Mouse (Mus musculus): ENCODE measurements around the gene Ide. TPM values are rescaled to one million over a fixed set of nuclear protein-coding genes. Genes with fewer than 3 reads are reported as not detected.

The Ide gene
- polyA plus RNA-seq, 1 experiment from 2014 or later: 49.3 TPM

- H3K4me2 ChIP-seq (ENCODE audit: low read depth, low read length): no peak overlapping the region
- no peak overlapping the region for H3K4me3 ChIP-seq (ENCODE audit: low read depth, low read length)
- H3K9me3 ChIP-seq (ENCODE audit: control insufficient read depth, low read length): no peaks in the 10 kb centered on the region
- no peak for ATAC-seq (ENCODE audit: low read depth)
- no peaks in the 10 kb centered on the region for H3K4me1 ChIP-seq (ENCODE audit: control insufficient read depth, insufficient read depth, low read length)
- no peaks in the 10 kb centered on the region for H3K36me3 ChIP-seq (ENCODE audit: control insufficient read depth, insufficient read depth, low read length)
- H3K27ac ChIP-seq (ENCODE audit: low read depth, low read length): no peak overlapping the region
- no peak overlapping the region for H3K9ac ChIP-seq (replicated peaks; ENCODE audit: low read depth, low read length)
- no peaks in the 10 kb centered on the region for H3K27me3 ChIP-seq (ENCODE audit: control insufficient read depth, insufficient read depth, low read length)
- 73% methylated on average over 4 of the region's 4 CpGs for WGBS
These were observed 33.6 kb downstream of the Ide start for GRCm38 (mm10) chr19:37304006-37304405.

GRCm38 (mm10) chr19:37301733-37302132, 35.9 kb downstream of the Ide start:
- WGBS: 86% methylated on average over 3 of the region's 3 CpGs
- ATAC-seq (ENCODE audit: low read depth): no peak
- Histone ChIP-seq H3K27me3 (ENCODE audit: control insufficient read depth, insufficient read depth, low read length) (no peaks in the 10 kb centered on the region), H3K9me3 (ENCODE audit: control insufficient read depth, low read length) (no peaks in the 10 kb centered on the region), H3K4me1 (ENCODE audit: control insufficient read depth, insufficient read depth, low read length) (no peaks in the 10 kb centered on the region), H3K9ac (replicated peaks; ENCODE audit: low read depth, low read length) (no peak overlapping the region), H3K36me3 (ENCODE audit: control insufficient read depth, insufficient read depth, low read length) (no peaks in the 10 kb centered on the region), H3K4me2 (ENCODE audit: low read depth, low read length) (no peak overlapping the region), H3K27ac (ENCODE audit: low read depth, low read length) (no peak overlapping the region), H3K4me3 (ENCODE audit: low read depth, low read length) (no peak overlapping the region)

DNA sequence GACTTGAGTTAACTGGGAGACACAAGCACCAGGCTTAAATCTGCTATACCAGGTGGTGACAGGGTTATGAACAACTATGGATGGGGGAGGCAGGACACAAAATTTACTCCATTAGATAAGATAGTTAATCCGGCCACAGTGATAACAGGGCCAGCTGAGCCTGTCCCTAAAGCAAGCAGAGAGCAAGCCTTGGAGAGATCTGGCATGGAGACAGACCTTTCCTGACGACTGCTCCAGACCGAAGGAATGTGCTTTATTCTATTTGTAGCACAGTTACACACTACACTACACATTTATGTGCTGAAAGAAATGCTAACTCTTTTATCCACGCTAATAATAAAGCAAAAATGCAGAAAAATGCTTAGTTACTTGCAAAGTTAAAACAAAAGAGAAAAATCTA, 46.0 kb downstream of the Ide start:
- Histone ChIP-seq H3K27me3 (ENCODE audit: control insufficient read depth, insufficient read depth, low read length) (no peaks in the 10 kb centered on the region), H3K4me3 (ENCODE audit: low read depth, low read length) (no peak overlapping the region), H3K9me3 (ENCODE audit: control insufficient read depth, low read length) (no peaks in the 10 kb centered on the region), H3K4me1 (ENCODE audit: control insufficient read depth, insufficient read depth, low read length) (no peaks in the 10 kb centered on the region), H3K36me3 (ENCODE audit: control insufficient read depth, insufficient read depth, low read length) (no peaks in the 10 kb centered on the region), H3K9ac (replicated peaks; ENCODE audit: low read depth, low read length) (no peak overlapping the region), H3K4me2 (ENCODE audit: low read depth, low read length) (no peak overlapping the region), H3K27ac (ENCODE audit: low read depth, low read length) (no peak overlapping the region)
- WGBS: 79% methylated on average over 4 of the region's 4 CpGs
- ATAC-seq (ENCODE audit: low read depth): no peak

- WGBS: 91% methylated on average over 8 of the region's 8 CpGs
- Histone ChIP-seq H3K27ac (ENCODE audit: low read depth, low read length) (no peak overlapping the region), H3K27me3 (ENCODE audit: control insufficient read depth, insufficient read depth, low read length) (no peaks in the 10 kb centered on the region), H3K9ac (replicated peaks; ENCODE audit: low read depth, low read length) (no peak overlapping the region), H3K4me1 (ENCODE audit: control insufficient read depth, insufficient read depth, low read length) (no peaks in the 10 kb centered on the region), H3K9me3 (ENCODE audit: control insufficient read depth, low read length) (no peaks in the 10 kb centered on the region), H3K36me3 (ENCODE audit: control insufficient read depth, insufficient read depth, low read length) (no peaks in the 10 kb centered on the region), H3K4me3 (ENCODE audit: low read depth, low read length) (no peak overlapping the region), H3K4me2 (ENCODE audit: low read depth, low read length) (no peak overlapping the region)
- no peak for ATAC-seq (ENCODE audit: low read depth)
These were observed 46.7 kb downstream of the Ide start for GRCm38 (mm10) chr19:37290906-37291305.

DNA sequence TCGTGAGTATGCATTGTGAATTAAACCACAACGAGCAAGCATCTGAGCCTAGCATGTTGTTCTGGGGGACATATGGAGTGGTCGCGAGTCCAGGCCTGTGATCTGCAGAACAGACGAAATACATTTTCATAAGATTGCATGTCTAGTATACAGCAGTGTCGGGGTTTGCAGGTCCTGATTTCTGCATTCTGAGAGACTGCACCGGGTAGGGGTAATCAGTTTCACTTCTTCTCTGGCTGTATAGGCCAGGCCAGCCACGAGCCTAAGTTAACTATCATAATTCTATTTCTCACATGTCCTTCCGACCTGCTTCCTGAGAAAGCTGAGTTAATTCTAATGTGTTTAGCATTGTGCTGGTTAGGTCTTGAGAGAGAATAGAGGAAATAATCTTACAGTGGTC, 52.9 kb downstream of the Ide start:
- H3K4me2 ChIP-seq (ENCODE audit: low read depth, low read length): no peak overlapping the region
- no peak overlapping the region for H3K9ac ChIP-seq (replicated peaks; ENCODE audit: low read depth, low read length)
- H3K27me3 ChIP-seq (ENCODE audit: control insufficient read depth, insufficient read depth, low read length): no peaks in the 10 kb centered on the region
- 95% methylated on average over 9 of the region's 9 CpGs for WGBS
- H3K36me3 ChIP-seq (ENCODE audit: control insufficient read depth, insufficient read depth, low read length): peaks cover 10% of the 10 kb centered on the region; the same call in 1 of the 2 replicates
- H3K4me3 ChIP-seq (ENCODE audit: low read depth, low read length): no peak overlapping the region
- ATAC-seq (ENCODE audit: low read depth): no peak
- H3K4me1 ChIP-seq (ENCODE audit: control insufficient read depth, insufficient read depth, low read length): no peaks in the 10 kb centered on the region
- H3K9me3 ChIP-seq (ENCODE audit: control insufficient read depth, low read length): no peaks in the 10 kb centered on the region
- no peak overlapping the region for H3K27ac ChIP-seq (ENCODE audit: low read depth, low read length)

DNA sequence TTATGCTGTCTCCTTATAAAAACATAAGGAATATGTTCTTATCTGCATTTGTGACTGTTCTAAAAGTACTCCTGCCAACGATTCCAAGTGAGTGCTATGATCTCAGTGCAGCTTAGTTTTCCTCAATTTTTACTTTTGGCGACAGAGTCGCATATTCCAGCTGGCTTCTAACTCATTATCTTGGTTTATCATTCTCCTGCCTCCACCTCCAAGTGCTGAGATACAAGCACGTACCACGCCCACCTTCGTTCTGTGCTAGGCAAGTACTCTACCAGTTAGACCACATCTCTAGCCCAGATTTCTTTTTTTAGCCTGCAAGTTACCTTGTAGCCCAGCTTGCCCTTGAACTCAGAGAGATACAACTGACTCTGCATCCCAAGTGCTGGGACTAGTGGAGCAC, 54.5 kb downstream of the Ide start:
- 93% methylated on average over 6 of the region's 6 CpGs for WGBS
- no peak for ATAC-seq (ENCODE audit: low read depth)
- Histone ChIP-seq H3K4me3 (ENCODE audit: low read depth, low read length) (no peak overlapping the region), H3K4me2 (ENCODE audit: low read depth, low read length) (no peak overlapping the region), H3K27ac (ENCODE audit: low read depth, low read length) (no peak overlapping the region), H3K36me3 (ENCODE audit: control insufficient read depth, insufficient read depth, low read length) (peaks cover 15% of the 10 kb centered on the region; the same call in 1 of the 2 replicates), H3K9ac (replicated peaks; ENCODE audit: low read depth, low read length) (no peak overlapping the region), H3K9me3 (ENCODE audit: control insufficient read depth, low read length) (no peaks in the 10 kb centered on the region), H3K27me3 (ENCODE audit: control insufficient read depth, insufficient read depth, low read length) (no peaks in the 10 kb centered on the region), H3K4me1 (ENCODE audit: control insufficient read depth, insufficient read depth, low read length) (no peaks in the 10 kb centered on the region)

GRCm38 (mm10) chr19:37281710-37282109, 55.9 kb downstream of the Ide start:
- H3K27ac ChIP-seq (ENCODE audit: low read depth, low read length): no peak overlapping the region
- no peaks in the 10 kb centered on the region for H3K4me1 ChIP-seq (ENCODE audit: control insufficient read depth, insufficient read depth, low read length)
- no peak overlapping the region for H3K4me3 ChIP-seq (ENCODE audit: low read depth, low read length)
- no peaks in the 10 kb centered on the region for H3K9me3 ChIP-seq (ENCODE audit: control insufficient read depth, low read length)
- no peaks in the 10 kb centered on the region for H3K27me3 ChIP-seq (ENCODE audit: control insufficient read depth, insufficient read depth, low read length)
- 95% methylated on average over 1 of the region's 1 CpGs for WGBS
- H3K36me3 ChIP-seq (ENCODE audit: control insufficient read depth, insufficient read depth, low read length): peaks cover 22% of the 10 kb centered on the region
- no peak overlapping the region for H3K9ac ChIP-seq (replicated peaks; ENCODE audit: low read depth, low read length)
- no peak overlapping the region for H3K4me2 ChIP-seq (ENCODE audit: low read depth, low read length)
- no peak for ATAC-seq (ENCODE audit: low read depth)

GRCm38 (mm10) chr19:37279194-37279593, 58.5 kb downstream of the Ide start:
- Histone ChIP-seq H3K4me1 (ENCODE audit: control insufficient read depth, insufficient read depth, low read length) (no peaks in the 10 kb centered on the region), H3K27ac (ENCODE audit: low read depth, low read length) (no peak overlapping the region), H3K9me3 (ENCODE audit: control insufficient read depth, low read length) (no peaks in the 10 kb centered on the region), H3K4me2 (ENCODE audit: low read depth, low read length) (no peak overlapping the region), H3K9ac (replicated peaks; ENCODE audit: low read depth, low read length) (no peak overlapping the region), H3K4me3 (ENCODE audit: low read depth, low read length) (no peak overlapping the region), H3K27me3 (ENCODE audit: control insufficient read depth, insufficient read depth, low read length) (no peaks in the 10 kb centered on the region), H3K36me3 (ENCODE audit: control insufficient read depth, insufficient read depth, low read length) (peaks cover 33% of the 10 kb centered on the region)
- ATAC-seq (ENCODE audit: low read depth): no peak
- WGBS: 82% methylated on average over 1 of the region's 1 CpGs

- Histone ChIP-seq H3K4me1 (ENCODE audit: control insufficient read depth, insufficient read depth, low read length) (no peaks in the 10 kb centered on the region), H3K9me3 (ENCODE audit: control insufficient read depth, low read length) (no peaks in the 10 kb centered on the region), H3K4me3 (ENCODE audit: low read depth, low read length) (no peak overlapping the region), H3K27ac (ENCODE audit: low read depth, low read length) (no peak overlapping the region), H3K4me2 (ENCODE audit: low read depth, low read length) (no peak overlapping the region), H3K9ac (replicated peaks; ENCODE audit: low read depth, low read length) (no peak overlapping the region), H3K27me3 (ENCODE audit: control insufficient read depth, insufficient read depth, low read length) (no peaks in the 10 kb centered on the region), H3K36me3 (ENCODE audit: control insufficient read depth, insufficient read depth, low read length) (peaks cover 29% of the 10 kb centered on the region; the same call in 1 of the 2 replicates)
- 95% methylated on average over 9 of the region's 9 CpGs for WGBS
- ATAC-seq (ENCODE audit: low read depth): no peak
These were observed 62.1 kb downstream of the Ide start for GRCm38 (mm10) chr19:37275555-37275954.

GRCm38 (mm10) chr19:37269106-37269505, 68.5 kb downstream of the Ide start:
- Histone ChIP-seq H3K36me3 (ENCODE audit: control insufficient read depth, insufficient read depth, low read length) (no peaks in the 10 kb centered on the region), H3K4me3 (ENCODE audit: low read depth, low read length) (no peak overlapping the region), H3K27ac (ENCODE audit: low read depth, low read length) (no peak overlapping the region), H3K27me3 (ENCODE audit: control insufficient read depth, insufficient read depth, low read length) (no peaks in the 10 kb centered on the region), H3K4me2 (ENCODE audit: low read depth, low read length) (no peak overlapping the region), H3K9ac (replicated peaks; ENCODE audit: low read depth, low read length) (no peak overlapping the region), H3K9me3 (ENCODE audit: control insufficient read depth, low read length) (no peaks in the 10 kb centered on the region), H3K4me1 (ENCODE audit: control insufficient read depth, insufficient read depth, low read length) (no peaks in the 10 kb centered on the region)
- WGBS: 90% methylated on average over 16 of the region's 16 CpGs
- ATAC-seq (ENCODE audit: low read depth): no peak

Data from neural tube, embryonic 14.5 days (tissue).